Mouse (Mus musculus) heart, adult 10 weeks (tissue): Measurements from ENCODE around the gene Rgn. TPM values are rescaled to one million over a fixed set of nuclear protein-coding genes. Genes with fewer than 3 reads are reported as not detected.

Experiments
- polyA plus RNA-seq: library from polyadenylated mRNA; stranded (reverse); fragments of 350-450 nt; fragmentation: Illumina TruSeq; extraction: RNeasy Lipid Tissue Mini Kit (QIAGEN cat#74804); gene quantifications from one replicate; pipeline ENCODE4 v1.2.3, GENCODE M21; 2014; ENCODE audit warnings: low read depth, low replicate concordance

Gene Rgn
- 1.7 TPM for polyA plus RNA-seq

GRCm38 (mm10) chrX:20549532-20549931 is at the start of gene Rgn:
Gene Rgn, plus strand, starts transcription at chrX:20549787.

Other genes starting within 250 kb of the Rgn start
- 7.1 TPM for gene Rp2, start 185.3 kb upstream of the Rgn start, polyA plus RNA-seq
- gene Jade3, start 124.1 kb upstream of the Rgn start, polyA plus RNA-seq, result 1.4 TPM
- gene Rbm10, start 67.7 kb downstream of the Rgn start, polyA plus RNA-seq, result 24.1 TPM
- 876 TPM for gene Ndufb11, start 67.8 kb downstream of the Rgn start, polyA plus RNA-seq
- 119 TPM for gene Uba1, start 108.5 kb downstream of the Rgn start, polyA plus RNA-seq
- gene Cdk16, start 138.2 kb downstream of the Rgn start, polyA plus RNA-seq, result 133 TPM
- gene Usp11, start 154.1 kb downstream of the Rgn start, polyA plus RNA-seq, result 7.5 TPM
- 117 TPM for gene Araf, start 248.0 kb downstream of the Rgn start, polyA plus RNA-seq